Mouse (Mus musculus): ENCODE results near the gene Rprm. TPM values are rescaled to one million over a fixed set of nuclear protein-coding genes. Genes with fewer than 3 reads are reported as not detected.

Gene Rprm
- polyA plus RNA-seq (2014; fragmentation: Nextera tagmentation; extraction: Ambion mirVana): 35.6 and 46.5 TPM in 2 replicates

GRCm38 (mm10) chr2:54085430-54086087, at the start of gene Rprm:
Gene Rprm, minus strand, starts transcription at chr2:54085552.
- Histone ChIP-seq H3K9me3 (ENCODE audit: control insufficient read depth, low read length) (no peaks in the 10 kb centered on the region), H3K4me1 (ENCODE audit: control insufficient read depth, insufficient read depth, low read length) (0 out of 2 replicates have a peak, but pooled peaks cover 3% of the 10 kb centered on the region), H3K27me3 (ENCODE audit: control insufficient read depth, insufficient read depth, low read length) (peaks cover 9% of the 10 kb centered on the region; the same call in 1 of the 2 replicates), H3K9ac (ENCODE audit: low read depth, low read length) (peak within 1 kb of the TSS; percentile 56), H3K36me3 (ENCODE audit: control insufficient read depth, insufficient read depth, low read length) (no peaks in the 10 kb centered on the region), H3K4me3 (ENCODE audit: low read length) (peak within 1 kb of the TSS; percentile 50), H3K27ac (ENCODE audit: low read depth, low read length) (peak within 1 kb of the TSS; percentile 77), H3K4me2 (replicated peaks; ENCODE audit: low read depth, low read length) (peak within 1 kb of the TSS; percentile 68)
- peak; percentile 96 for ATAC-seq (ENCODE audit: low FRiP score, low TSS enrichment)
- WGBS: 4% methylated on average over 27 of the region's 27 CpGs

- no peaks in the 10 kb centered on the region for H3K9me3 ChIP-seq (ENCODE audit: control insufficient read depth, low read length)
- no peaks in the 10 kb centered on the region for H3K27me3 ChIP-seq (ENCODE audit: control insufficient read depth, insufficient read depth, low read length)
- H3K4me2 ChIP-seq (replicated peaks; ENCODE audit: low read depth, low read length): no peak overlapping the region
- WGBS: 73% methylated on average over 6 of the region's 6 CpGs
- H3K4me3 ChIP-seq (ENCODE audit: low read length): no peak overlapping the region
- ATAC-seq (ENCODE audit: low FRiP score, low TSS enrichment): no peak
- no peak overlapping the region for H3K27ac ChIP-seq (ENCODE audit: low read depth, low read length)
- H3K4me1 ChIP-seq (ENCODE audit: control insufficient read depth, insufficient read depth, low read length): no peaks in the 10 kb centered on the region
- no peak overlapping the region for H3K9ac ChIP-seq (ENCODE audit: low read depth, low read length)
- no peaks in the 10 kb centered on the region for H3K36me3 ChIP-seq (ENCODE audit: control insufficient read depth, insufficient read depth, low read length)
These were observed 34.0 kb upstream of the Rprm start for GRCm38 (mm10) chr2:54119305-54119704.

DNA sequence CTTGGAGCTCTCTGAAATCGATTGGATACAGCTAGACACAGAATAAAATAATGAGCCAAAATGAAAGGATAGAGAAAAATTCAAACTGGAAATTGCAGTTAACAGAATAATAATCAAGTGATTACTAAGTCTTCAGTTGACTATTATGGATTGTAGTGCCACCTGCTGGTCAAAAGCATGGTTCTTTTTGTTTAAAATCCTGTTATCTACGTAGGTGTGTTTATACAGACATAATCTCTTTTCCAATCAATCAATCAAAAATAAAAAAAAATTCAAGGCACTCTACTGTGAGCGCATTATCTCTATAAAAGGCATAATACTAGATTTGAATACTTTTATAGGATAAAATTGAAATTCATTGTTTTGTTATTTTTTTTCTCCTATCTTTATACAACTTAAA, 33.5 kb upstream of the Rprm start:
- ATAC-seq (ENCODE audit: low FRiP score, low TSS enrichment): no peak
- no peak overlapping the region for H3K27ac ChIP-seq (ENCODE audit: low read depth, low read length)
- H3K36me3 ChIP-seq (ENCODE audit: control insufficient read depth, insufficient read depth, low read length): no peaks in the 10 kb centered on the region
- H3K9ac ChIP-seq (ENCODE audit: low read depth, low read length): no peak overlapping the region
- no peaks in the 10 kb centered on the region for H3K4me1 ChIP-seq (ENCODE audit: control insufficient read depth, insufficient read depth, low read length)
- no peaks in the 10 kb centered on the region for H3K27me3 ChIP-seq (ENCODE audit: control insufficient read depth, insufficient read depth, low read length)
- no peak overlapping the region for H3K4me2 ChIP-seq (replicated peaks; ENCODE audit: low read depth, low read length)
- 26% methylated on average over 3 of the region's 3 CpGs for WGBS
- no peak overlapping the region for H3K4me3 ChIP-seq (ENCODE audit: low read length)
- no peaks in the 10 kb centered on the region for H3K9me3 ChIP-seq (ENCODE audit: control insufficient read depth, low read length)

DNA sequence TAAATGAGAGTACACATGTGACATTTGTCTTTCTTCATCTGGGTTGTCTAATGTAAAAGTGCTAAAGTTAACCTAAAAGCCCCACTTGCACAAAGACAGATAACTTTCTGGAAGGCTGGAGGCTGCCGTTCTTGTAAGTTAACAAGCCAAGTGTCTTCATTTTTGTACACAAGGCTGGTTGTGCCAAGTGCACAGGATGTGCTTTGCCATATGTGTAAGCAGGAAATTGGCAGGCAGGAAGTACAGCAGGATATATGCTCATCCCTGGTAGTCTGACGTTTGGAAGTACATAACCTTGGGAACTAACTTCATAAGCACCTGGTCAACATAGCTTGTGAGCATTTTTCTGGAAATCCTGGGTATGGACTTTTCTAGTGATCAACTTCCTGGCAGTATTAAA, 25.9 kb upstream of the Rprm start:
- no peaks in the 10 kb centered on the region for H3K27me3 ChIP-seq (ENCODE audit: control insufficient read depth, insufficient read depth, low read length)
- no peak for ATAC-seq (ENCODE audit: low FRiP score, low TSS enrichment)
- no peak overlapping the region for H3K27ac ChIP-seq (ENCODE audit: low read depth, low read length)
- WGBS: 69% methylated on average over 2 of the region's 2 CpGs
- H3K36me3 ChIP-seq (ENCODE audit: control insufficient read depth, insufficient read depth, low read length): no peaks in the 10 kb centered on the region
- H3K4me3 ChIP-seq (ENCODE audit: low read length): no peak overlapping the region
- no peaks in the 10 kb centered on the region for H3K4me1 ChIP-seq (ENCODE audit: control insufficient read depth, insufficient read depth, low read length)
- no peaks in the 10 kb centered on the region for H3K9me3 ChIP-seq (ENCODE audit: control insufficient read depth, low read length)
- no peak overlapping the region for H3K4me2 ChIP-seq (replicated peaks; ENCODE audit: low read depth, low read length)
- H3K9ac ChIP-seq (ENCODE audit: low read depth, low read length): no peak overlapping the region

DNA sequence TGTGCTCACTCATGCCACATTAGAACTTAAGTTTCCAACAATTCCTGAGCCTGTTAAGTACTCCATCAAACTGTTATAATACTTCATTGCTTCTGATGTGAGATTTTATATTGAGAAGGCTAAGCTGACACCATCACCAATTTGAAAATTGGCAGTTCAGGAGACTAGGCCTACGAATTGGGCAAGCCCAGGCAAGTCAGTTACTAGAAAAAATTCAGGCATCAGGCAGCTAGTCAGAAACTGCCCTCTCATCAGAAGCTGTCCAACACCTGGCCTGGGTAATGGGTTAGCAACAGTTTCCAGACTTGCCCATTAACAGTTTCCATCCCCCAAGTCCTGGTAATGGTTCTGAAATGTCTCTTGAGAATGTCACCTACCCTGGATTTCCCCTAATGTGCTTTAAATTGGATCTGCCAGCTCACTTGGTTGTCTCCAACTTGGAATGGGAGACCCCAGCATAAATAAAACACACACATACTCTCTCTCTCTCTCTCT, 20.9 kb upstream of the Rprm start:
- H3K4me1 ChIP-seq (ENCODE audit: control insufficient read depth, insufficient read depth, low read length): no peaks in the 10 kb centered on the region
- no peaks in the 10 kb centered on the region for H3K27me3 ChIP-seq (ENCODE audit: control insufficient read depth, insufficient read depth, low read length)
- H3K9ac ChIP-seq (ENCODE audit: low read depth, low read length): no peak overlapping the region
- H3K27ac ChIP-seq (ENCODE audit: low read depth, low read length): no peak overlapping the region
- WGBS: 73% methylated on average over 1 of the region's 1 CpGs
- no peak for ATAC-seq (ENCODE audit: low FRiP score, low TSS enrichment)
- no peaks in the 10 kb centered on the region for H3K9me3 ChIP-seq (ENCODE audit: control insufficient read depth, low read length)
- no peaks in the 10 kb centered on the region for H3K36me3 ChIP-seq (ENCODE audit: control insufficient read depth, insufficient read depth, low read length)
- no peak overlapping the region for H3K4me3 ChIP-seq (ENCODE audit: low read length)
- H3K4me2 ChIP-seq (replicated peaks; ENCODE audit: low read depth, low read length): no peak overlapping the region

DNA sequence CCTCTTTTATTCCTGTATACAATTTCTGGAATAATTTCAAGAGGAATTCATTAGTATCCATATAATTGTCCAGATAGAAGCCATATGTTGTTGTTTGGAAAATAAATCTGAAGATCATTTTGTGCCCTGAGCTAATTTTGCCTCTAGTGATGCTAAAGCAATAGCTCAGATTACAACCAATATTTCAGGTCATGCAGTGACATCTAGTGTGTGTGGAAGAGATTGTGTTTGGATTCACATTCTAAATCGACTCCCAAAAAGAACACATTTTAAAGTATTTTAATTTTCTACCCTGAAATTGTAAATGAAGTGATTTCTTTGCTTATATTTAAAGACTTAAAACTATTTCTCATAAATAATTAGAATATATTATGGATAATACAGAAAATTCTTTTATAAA, 14.6 kb upstream of the Rprm start:
- no peaks in the 10 kb centered on the region for H3K27me3 ChIP-seq (ENCODE audit: control insufficient read depth, insufficient read depth, low read length)
- no peak overlapping the region for H3K4me2 ChIP-seq (replicated peaks; ENCODE audit: low read depth, low read length)
- ATAC-seq (ENCODE audit: low FRiP score, low TSS enrichment): no peak
- no peaks in the 10 kb centered on the region for H3K9me3 ChIP-seq (ENCODE audit: control insufficient read depth, low read length)
- no peak overlapping the region for H3K4me3 ChIP-seq (ENCODE audit: low read length)
- 79% methylated on average over 1 of the region's 1 CpGs for WGBS
- H3K9ac ChIP-seq (ENCODE audit: low read depth, low read length): no peak overlapping the region
- no peaks in the 10 kb centered on the region for H3K4me1 ChIP-seq (ENCODE audit: control insufficient read depth, insufficient read depth, low read length)
- H3K36me3 ChIP-seq (ENCODE audit: control insufficient read depth, insufficient read depth, low read length): no peaks in the 10 kb centered on the region
- H3K27ac ChIP-seq (ENCODE audit: low read depth, low read length): no peak overlapping the region

DNA sequence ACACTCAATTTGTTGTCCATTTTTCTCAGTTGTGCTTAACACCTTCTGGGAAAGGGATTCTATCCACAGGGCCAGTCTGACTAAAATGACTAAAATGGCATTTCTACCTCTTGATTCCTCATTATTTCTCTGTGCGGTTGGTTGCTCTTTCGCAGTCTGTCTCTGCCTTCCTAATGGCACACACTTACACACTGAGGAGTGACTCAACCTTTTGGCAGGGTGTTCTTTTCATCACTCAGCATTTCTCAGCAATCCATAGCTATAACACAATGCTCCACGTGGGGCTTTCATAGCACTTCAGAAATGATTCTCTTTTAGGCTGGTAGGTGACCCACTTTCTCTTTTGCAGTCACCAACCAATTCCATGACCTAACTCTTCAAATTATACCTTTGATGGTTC, 7.3 kb upstream of the Rprm start:
- Histone ChIP-seq H3K4me3 (ENCODE audit: low read length) (no peak overlapping the region), H3K9ac (ENCODE audit: low read depth, low read length) (no peak overlapping the region), H3K36me3 (ENCODE audit: control insufficient read depth, insufficient read depth, low read length) (no peaks in the 10 kb centered on the region), H3K9me3 (ENCODE audit: control insufficient read depth, low read length) (no peaks in the 10 kb centered on the region), H3K27me3 (ENCODE audit: control insufficient read depth, insufficient read depth, low read length) (no peaks in the 10 kb centered on the region), H3K4me2 (replicated peaks; ENCODE audit: low read depth, low read length) (no peak overlapping the region), H3K4me1 (ENCODE audit: control insufficient read depth, insufficient read depth, low read length) (no peaks in the 10 kb centered on the region), H3K27ac (ENCODE audit: low read depth, low read length) (no peak overlapping the region)
- no peak for ATAC-seq (ENCODE audit: low FRiP score, low TSS enrichment)
- WGBS: 88% methylated on average over 3 of the region's 3 CpGs

DNA sequence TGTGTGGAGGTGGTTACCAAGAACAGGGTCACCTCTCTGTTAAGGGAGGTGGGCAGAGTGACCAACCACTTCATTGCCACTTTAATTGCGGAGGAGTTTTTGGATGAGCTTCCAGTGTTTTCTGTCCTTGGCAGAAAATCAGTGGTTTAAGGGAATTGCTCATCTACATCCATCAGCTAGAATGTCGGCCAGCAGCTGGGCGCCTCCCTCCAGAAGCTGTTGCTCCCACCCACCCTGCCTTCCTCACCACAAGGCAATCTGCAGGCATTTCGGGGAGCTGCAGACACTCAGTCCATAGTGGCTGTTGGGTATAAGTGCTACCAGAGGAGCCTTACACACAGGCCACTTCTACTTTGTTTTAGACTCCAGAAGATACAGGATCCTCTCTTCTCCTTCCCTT, 902 bp upstream of the Rprm start:
- Histone ChIP-seq H3K9ac (ENCODE audit: low read depth, low read length) (no peak overlapping the region), H3K4me2 (replicated peaks; ENCODE audit: low read depth, low read length) (no peak overlapping the region; the same call in 1 of the 2 replicates)
- 63% methylated on average over 4 of the region's 4 CpGs for WGBS

DNA sequence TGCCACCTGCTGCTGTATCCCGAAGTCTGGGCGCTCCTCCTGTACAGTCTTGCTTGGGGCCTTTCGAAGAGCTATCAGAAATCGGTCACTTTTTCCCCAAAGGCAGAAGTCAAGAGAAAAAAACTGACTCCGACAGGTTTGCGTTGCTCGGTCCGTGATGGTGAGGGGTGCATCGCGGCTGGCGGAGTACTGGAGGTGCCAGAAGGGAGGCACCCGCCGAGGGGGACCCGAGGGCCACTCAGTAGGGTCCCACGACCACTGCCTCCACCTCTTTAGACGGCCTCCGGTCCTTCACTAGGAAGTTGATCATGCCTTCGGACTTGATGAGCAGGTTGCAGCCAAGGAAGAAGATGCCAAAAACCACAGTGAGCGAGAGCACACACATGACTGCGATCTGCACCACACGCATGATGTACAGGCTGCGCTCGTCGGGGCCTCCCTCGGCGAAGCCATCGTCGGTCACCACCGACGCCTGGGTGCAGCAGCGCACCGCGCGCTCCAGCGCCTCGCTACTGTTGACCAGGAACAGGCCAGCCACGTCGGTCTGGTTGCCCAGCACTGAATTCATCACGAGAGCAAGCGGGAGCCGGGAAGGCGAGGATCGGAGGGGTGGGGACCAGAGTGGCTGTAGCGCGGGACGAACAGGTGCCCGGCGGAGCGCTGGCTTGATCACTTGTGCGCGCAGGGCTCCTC, 469 bp downstream of the Rprm start:
- Histone ChIP-seq H3K4me3 (ENCODE audit: low read length) (peak overlapping the region; percentile 50), H3K4me2 (replicated peaks; ENCODE audit: low read depth, low read length) (peak overlapping the region; percentile 68), H3K9ac (ENCODE audit: low read depth, low read length) (peak overlapping the region; percentile 56), H3K27me3 (ENCODE audit: control insufficient read depth, insufficient read depth, low read length) (peaks cover 9% of the 10 kb centered on the region; the same call in 1 of the 2 replicates), H3K36me3 (ENCODE audit: control insufficient read depth, insufficient read depth, low read length) (no peaks in the 10 kb centered on the region), H3K4me1 (ENCODE audit: control insufficient read depth, insufficient read depth, low read length) (0 out of 2 replicates have a peak, but pooled peaks cover 3% of the 10 kb centered on the region), H3K9me3 (ENCODE audit: control insufficient read depth, low read length) (no peaks in the 10 kb centered on the region), H3K27ac (ENCODE audit: low read depth, low read length) (peak overlapping the region; percentile 77)
- WGBS: 2% methylated on average over 51 of the region's 51 CpGs
- peak; percentile 26; the same call in 1 of the 2 replicates for ATAC-seq (ENCODE audit: low FRiP score, low TSS enrichment)

More for the DNA sequence above, 902 bp upstream of the Rprm start:
- H3K4me3 ChIP-seq (ENCODE audit: low read length): no peak overlapping the region; the same call in 1 of the 2 replicates
- H3K4me1 ChIP-seq (ENCODE audit: control insufficient read depth, insufficient read depth, low read length): 0 out of 2 replicates have a peak, but pooled peaks cover 3% of the 10 kb centered on the region
- ATAC-seq (ENCODE audit: low FRiP score, low TSS enrichment): no peak
- H3K27ac ChIP-seq (ENCODE audit: low read depth, low read length): no peak overlapping the region
- no peaks in the 10 kb centered on the region for H3K9me3 ChIP-seq (ENCODE audit: control insufficient read depth, low read length)
- H3K27me3 ChIP-seq (ENCODE audit: control insufficient read depth, insufficient read depth, low read length): peaks cover 9% of the 10 kb centered on the region; the same call in 1 of the 2 replicates
- H3K36me3 ChIP-seq (ENCODE audit: control insufficient read depth, insufficient read depth, low read length): no peaks in the 10 kb centered on the region
